Mouse (Mus musculus) limb, embryonic 11.5 days (tissue): Measurements from ENCODE around the gene Src. TPM values are rescaled to one million over a fixed set of nuclear protein-coding genes. Genes with fewer than 3 reads are reported as not detected.

Experiments used
- ATAC-seq: fragments of 200-750 bp; cut with Nextera tagmentation; 2 replicates; pipeline ENCODE4 v1.8.0; 2017; ENCODE audit warnings: low read depth; ENCODE audit not compliant: insufficient number of reproducible peaks, low FRiP score, low TSS enrichment
- DNase-seq: peaks from one replicate; pipeline ENCODE4 v3.0.0-alpha.2; 2015; ENCODE audit warnings: low spot score
- H3K27ac ChIP-seq: fragments of 300-500 bp; sonication (generic); replicated peaks from 2 replicates; pipeline ENCODE4 v1.5.1; 2014; ENCODE audit warnings: low read depth, mild to moderate bottlenecking, low read length
- H3K27me3 ChIP-seq: fragments of 300-500 bp; sonication (generic); 2 replicates; pipeline ENCODE4 v1.6.1; 2014; ENCODE audit warnings: mild to moderate bottlenecking, low read length, mixed read lengths; ENCODE audit not compliant: control insufficient read depth, insufficient read depth
- H3K36me3 ChIP-seq: fragments of 300-500 bp; sonication (generic); 2 replicates; pipeline ENCODE4 v1.6.1; 2014; ENCODE audit warnings: mild to moderate bottlenecking, low read length, moderate library complexity, mixed read lengths; ENCODE audit not compliant: control insufficient read depth, insufficient read depth
- H3K4me1 ChIP-seq: fragments of 300-500 bp; sonication (generic); 2 replicates; pipeline ENCODE4 v1.6.1; 2014; ENCODE audit warnings: low read length, mixed read lengths; ENCODE audit not compliant: control insufficient read depth, insufficient read depth
- H3K4me2 ChIP-seq: fragments of 300-500 bp; sonication (generic); 2 replicates; pipeline ENCODE4 v1.6.1; 2014; ENCODE audit warnings: low read depth, mild to moderate bottlenecking, moderate library complexity; ENCODE audit not compliant: severe bottlenecking
- H3K4me3 ChIP-seq: fragments of 300-500 bp; sonication (generic); 2 replicates; pipeline ENCODE4 v1.5.1; 2014; ENCODE audit warnings: low read depth, low read length
- H3K9ac ChIP-seq: fragments of 300-500 bp; sonication (generic); 2 replicates; pipeline ENCODE4 v1.6.1; 2014; ENCODE audit warnings: mild to moderate bottlenecking, low read length
- H3K9me3 ChIP-seq: fragments of 300-500 bp; sonication (generic); 2 replicates; pipeline ENCODE4 v1.6.1; 2016; ENCODE audit warnings: low read length; ENCODE audit not compliant: control insufficient read depth
- WGBS: fragments of 180-500 bp; shearing (Covaris S2); extraction: QIAGEN DNeasy Blood & Tissue Kit; methylation state at CpG from one replicate; pipeline ENCODE4 v1.1.7; 2014; 5-methylcytosine and 5-hydroxymethylcytosine counted together
- polyA plus RNA-seq: library from polyadenylated mRNA; unstranded; fragments of >200 nt; fragmentation: Nextera tagmentation; extraction: Ambion mirVana; gene quantifications from 2 replicates; pipeline ENCODE4 v1.2.1, GENCODE M21; 2014

Src gene
- polyA plus RNA-seq, 1 experiment from 2014 or later, result 18.5 TPM

GRCm38 (mm10) chr2:157400491-157400890, 17.8 kb upstream of the Src start:
- DNase-seq (no peak), ATAC-seq (no peak)
- H3K9me3 ChIP-seq, result peaks cover 3% of the 10 kb centered on the region; the same call in 1 of the 2 replicates
- H3K4me1 ChIP-seq, result 0 out of 2 replicates have a peak, but pooled peaks cover 3% of the 10 kb centered on the region
- H3K4me2 ChIP-seq, result no peak overlapping the region
- peaks cover 15% of the 10 kb centered on the region; the same call in 1 of the 2 replicates for H3K36me3 ChIP-seq
- WGBS, result 90% methylated on average over 6 of the region's 6 CpGs
- H3K27me3 ChIP-seq, result no peaks in the 10 kb centered on the region
- H3K9ac ChIP-seq, result no peak overlapping the region
- no peak overlapping the region for H3K27ac ChIP-seq
- no peak overlapping the region for H3K4me3 ChIP-seq

DNA sequence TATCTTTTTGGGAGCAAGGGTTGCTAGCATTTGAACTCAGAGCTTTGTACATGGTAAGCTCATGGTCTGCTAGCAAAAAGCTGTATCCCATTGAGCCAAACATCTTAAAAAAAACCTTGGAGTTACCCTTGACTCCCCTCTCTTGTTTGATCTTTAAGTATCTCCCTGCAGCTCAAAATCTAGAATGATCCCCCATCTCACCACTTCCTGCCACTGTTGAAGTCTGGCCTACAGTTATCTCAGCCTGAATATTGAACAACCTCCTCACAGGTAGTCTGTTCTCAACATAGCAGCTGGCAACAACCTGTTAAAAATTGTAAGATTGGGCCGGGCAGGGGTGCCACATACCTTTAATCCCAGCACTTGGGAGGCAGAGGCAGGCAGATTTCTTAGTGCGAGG, 17.0 kb upstream of the Src start:
- ATAC-seq, result no peak
- H3K4me1 ChIP-seq, result 0 out of 2 replicates have a peak, but pooled peaks cover 3% of the 10 kb centered on the region
- no peak for DNase-seq
- H3K4me2 ChIP-seq, result no peak overlapping the region
- peaks cover 3% of the 10 kb centered on the region; the same call in 1 of the 2 replicates for H3K9me3 ChIP-seq
- WGBS, result 84% methylated on average over 2 of the region's 2 CpGs
- no peak overlapping the region for H3K9ac ChIP-seq
- H3K27ac ChIP-seq, result no peak overlapping the region
- H3K36me3 ChIP-seq, result peaks cover 9% of the 10 kb centered on the region; the same call in 1 of the 2 replicates
- H3K4me3 ChIP-seq, result no peak overlapping the region
- H3K27me3 ChIP-seq, result no peaks in the 10 kb centered on the region

- H3K27me3 ChIP-seq, result no peaks in the 10 kb centered on the region
- no peak overlapping the region for H3K27ac ChIP-seq
- H3K4me3 ChIP-seq, result no peak overlapping the region
- no peak for DNase-seq
- no peak overlapping the region for H3K9ac ChIP-seq
- WGBS, result 84% methylated on average over 7 of the region's 7 CpGs
- no peaks in the 10 kb centered on the region for H3K9me3 ChIP-seq
- ATAC-seq, result no peak
- H3K4me1 ChIP-seq, result no peaks in the 10 kb centered on the region
- H3K4me2 ChIP-seq, result no peak overlapping the region
- H3K36me3 ChIP-seq, result no peaks in the 10 kb centered on the region
Measured at GRCm38 (mm10) chr2:157407596-157407995, 10.6 kb upstream of the Src start.

DNA sequence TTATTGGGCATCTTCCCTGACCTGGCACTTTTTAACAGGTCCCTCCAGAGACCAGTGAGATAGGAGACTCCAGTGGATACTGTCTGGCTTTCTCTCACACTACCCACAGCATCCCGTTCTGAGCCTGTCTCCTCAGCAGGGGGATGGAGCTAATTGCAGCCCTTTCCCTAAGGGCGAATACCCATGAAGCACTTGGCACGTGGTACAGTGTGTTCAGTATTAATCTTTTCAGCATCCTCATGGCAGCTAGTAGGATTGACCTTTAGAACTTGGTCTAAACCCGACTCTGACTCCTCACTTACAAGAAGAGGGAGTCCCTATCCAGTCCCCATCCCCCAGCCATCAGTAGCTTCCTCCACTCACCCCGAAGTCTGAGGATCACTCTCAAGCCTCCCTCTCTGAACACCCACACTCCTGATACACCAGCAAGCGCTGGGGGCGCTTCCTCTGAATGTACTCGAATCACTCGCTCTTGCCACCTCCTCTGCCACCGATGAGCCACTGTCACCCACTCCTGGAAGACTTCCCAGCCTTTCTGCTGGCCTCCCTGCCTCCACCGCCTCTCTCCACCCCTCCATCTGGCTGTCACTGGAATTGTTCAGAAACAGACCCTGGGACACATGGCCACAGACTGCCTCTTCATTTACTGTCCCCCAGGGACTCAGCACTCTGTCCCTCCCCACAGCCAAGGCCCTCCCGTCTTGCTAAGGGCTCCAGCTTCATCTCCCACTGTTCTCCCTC, 8.3 kb upstream of the Src start:
- H3K4me2 ChIP-seq, result no peak overlapping the region
- no peak overlapping the region for H3K27ac ChIP-seq
- ATAC-seq, result no peak

DNA sequence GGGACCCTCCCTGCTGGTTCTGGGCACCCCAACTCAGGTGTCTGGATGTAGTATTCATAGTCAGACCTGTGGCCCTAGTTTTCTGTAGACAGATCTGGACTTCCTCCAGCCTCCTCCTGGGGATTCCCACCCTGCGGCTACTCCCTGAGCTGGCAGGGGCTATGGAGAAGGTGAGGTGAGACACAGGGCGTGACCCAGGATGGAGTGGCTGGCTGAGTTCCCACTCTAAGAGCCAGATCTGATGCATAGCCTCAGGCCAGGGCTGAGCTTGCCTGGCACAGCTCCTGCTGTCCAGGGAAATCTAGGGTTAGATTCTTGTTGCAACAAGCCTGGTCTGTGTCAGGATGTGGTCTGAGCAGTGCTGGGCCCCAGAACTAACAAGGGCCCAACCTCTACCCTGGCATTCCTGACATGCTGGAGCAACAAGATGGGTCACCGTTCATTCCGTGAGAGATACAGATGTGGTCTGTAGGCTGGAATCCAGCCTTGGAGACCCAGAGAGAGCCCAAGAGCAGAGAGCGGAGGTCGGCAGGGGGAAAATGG, 7.0 kb upstream of the Src start:
- Histone ChIP-seq H3K4me1 (no peaks in the 10 kb centered on the region), H3K9me3 (no peaks in the 10 kb centered on the region), H3K9ac (no peak overlapping the region), H3K4me2 (no peak overlapping the region), H3K4me3 (no peak overlapping the region), H3K36me3 (no peaks in the 10 kb centered on the region), H3K27me3 (no peaks in the 10 kb centered on the region), H3K27ac (no peak overlapping the region)
- 89% methylated on average over 6 of the region's 6 CpGs for WGBS
- no peak for DNase-seq
- ATAC-seq, result no peak

More for the DNA sequence above, 8.3 kb upstream of the Src start:
- H3K4me1 ChIP-seq, result no peaks in the 10 kb centered on the region
- H3K9ac ChIP-seq, result no peak overlapping the region
- no peaks in the 10 kb centered on the region for H3K27me3 ChIP-seq
- H3K4me3 ChIP-seq, result no peak overlapping the region
- DNase-seq, result no peak
- H3K36me3 ChIP-seq, result no peaks in the 10 kb centered on the region
- H3K9me3 ChIP-seq, result no peaks in the 10 kb centered on the region
- WGBS, result 70% methylated on average over 12 of the region's 12 CpGs

DNA sequence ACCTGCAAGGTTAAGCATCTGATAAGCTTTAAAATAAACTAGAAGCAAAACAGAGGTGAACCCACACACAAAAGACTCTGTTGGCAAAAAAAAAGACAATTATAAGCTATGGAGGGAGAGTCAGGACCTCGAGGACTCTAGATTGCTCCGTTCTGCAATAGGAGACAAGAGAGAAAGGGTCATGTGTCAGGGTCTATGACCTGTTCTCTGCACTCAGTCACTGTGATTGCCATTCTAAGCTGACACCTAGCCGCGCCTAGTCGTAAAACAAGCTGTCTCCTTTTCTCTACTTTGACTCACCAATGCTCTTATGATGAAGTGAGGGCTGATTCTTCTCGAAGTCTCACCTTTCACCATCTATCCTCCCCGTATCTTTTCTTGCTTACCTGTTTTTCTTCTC, 5.7 kb upstream of the Src start:
- ATAC-seq (no peak), DNase-seq (no peak)
- Histone ChIP-seq H3K4me3 (no peak overlapping the region), H3K36me3 (no peaks in the 10 kb centered on the region), H3K27ac (no peak overlapping the region), H3K4me1 (no peaks in the 10 kb centered on the region), H3K4me2 (no peak overlapping the region), H3K27me3 (no peaks in the 10 kb centered on the region), H3K9ac (no peak overlapping the region), H3K9me3 (no peaks in the 10 kb centered on the region)
- 48% methylated on average over 7 of the region's 7 CpGs for WGBS

DNA sequence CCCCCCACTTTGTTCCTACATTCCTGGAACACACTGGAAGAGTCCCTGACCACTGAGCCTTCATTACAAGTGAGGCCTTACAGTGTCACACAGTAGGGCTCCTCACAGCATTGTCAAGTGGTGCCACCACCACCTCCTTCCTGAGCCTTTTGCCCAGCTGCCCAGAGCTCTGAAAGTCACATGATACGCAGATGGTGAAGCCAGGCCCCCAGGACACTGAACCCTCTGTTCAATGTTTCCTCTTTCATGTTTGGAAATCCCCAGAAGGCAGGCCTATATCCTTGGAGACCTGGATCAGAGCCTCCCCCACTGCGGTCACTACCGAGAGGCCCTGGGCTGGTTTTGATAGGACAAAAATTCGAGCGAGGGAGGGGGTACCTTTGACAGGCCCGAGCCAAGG, 1.0 kb upstream of the Src start:
- Histone ChIP-seq H3K4me3 (no peak overlapping the region), H3K9ac (no peak overlapping the region), H3K9me3 (no peaks in the 10 kb centered on the region), H3K36me3 (no peaks in the 10 kb centered on the region), H3K4me2 (no peak overlapping the region), H3K4me1 (peaks cover 12% of the 10 kb centered on the region), H3K27ac (no peak overlapping the region), H3K27me3 (no peaks in the 10 kb centered on the region)
- ATAC-seq (no peak), DNase-seq (no peak)
- 68% methylated on average over 6 of the region's 6 CpGs for WGBS

- H3K9ac ChIP-seq, result no peak overlapping the region
- H3K36me3 ChIP-seq, result no peaks in the 10 kb centered on the region
- peaks cover 17% of the 10 kb centered on the region for H3K4me1 ChIP-seq
- no peak for ATAC-seq
- no peaks in the 10 kb centered on the region for H3K9me3 ChIP-seq
- DNase-seq, result peak; percentile 48
- H3K4me2 ChIP-seq, result no peak overlapping the region
- H3K27ac ChIP-seq, result no peak overlapping the region
- no peaks in the 10 kb centered on the region for H3K27me3 ChIP-seq
- H3K4me3 ChIP-seq, result no peak overlapping the region
- WGBS, result 2% methylated on average over 7 of the region's 7 CpGs
Measured at GRCm38 (mm10) chr2:157418609-157419071, 396 bp downstream of the Src start.
